Mouse (Mus musculus) intestine, postnatal 0 days (tissue): ENCODE data around the gene Lrrk1. TPM values are rescaled to one million over a fixed set of nuclear protein-coding genes. Genes with fewer than 3 reads are reported as not detected.

Experiments
- ATAC-seq: fragments of 200-750 bp; cut with Nextera tagmentation; 2 replicates; pipeline ENCODE4 v1.8.0; 2017; ENCODE audit warnings: mild to moderate bottlenecking, moderate TSS enrichment, moderate library complexity
- H3K27ac ChIP-seq: fragments of 300-500 bp; sonication (generic); 2 replicates; pipeline ENCODE4 v1.5.1; 2014; ENCODE audit warnings: mild to moderate bottlenecking, low read depth, low read length, moderate library complexity
- H3K27me3 ChIP-seq: fragments of 300-500 bp; sonication (generic); replicated peaks from 2 replicates; pipeline ENCODE4 v1.6.1; 2014; ENCODE audit warnings: low read length, mixed read lengths; ENCODE audit not compliant: control insufficient read depth, insufficient read depth
- H3K36me3 ChIP-seq: fragments of 300-500 bp; sonication (generic); 2 replicates; pipeline ENCODE4 v1.6.1; 2014; ENCODE audit warnings: mild to moderate bottlenecking, moderate library complexity; ENCODE audit not compliant: control insufficient read depth, insufficient read depth
- H3K4me1 ChIP-seq: fragments of 300-500 bp; sonication (generic); replicated peaks from 2 replicates; pipeline ENCODE4 v1.6.1; 2014; ENCODE audit warnings: antibody characterized with exemption, low read length, mixed read lengths; ENCODE audit not compliant: control insufficient read depth, insufficient read depth
- H3K4me2 ChIP-seq: fragments of 300-500 bp; sonication (generic); replicated peaks from 2 replicates; pipeline ENCODE4 v1.6.1; 2014; ENCODE audit warnings: low read depth, mild to moderate bottlenecking, moderate library complexity
- H3K4me3 ChIP-seq: fragments of 300-500 bp; sonication (generic); 2 replicates; pipeline ENCODE4 v1.5.1; 2014; ENCODE audit warnings: low read depth, low read length
- H3K9ac ChIP-seq: fragments of 300-500 bp; sonication (generic); 2 replicates; pipeline ENCODE4 v1.6.1; 2014; ENCODE audit warnings: mild to moderate bottlenecking, low read depth, low read length
- H3K9me3 ChIP-seq: fragments of 300-500 bp; sonication (generic); 2 replicates; pipeline ENCODE4 v1.6.1; 2016; ENCODE audit warnings: mixed run types; ENCODE audit not compliant: control insufficient read depth
- CTCF ChIP-seq: sonication (generic); IDR thresholded peaks from 2 replicates; pipeline ENCODE4 v1.5.1; 2016; ENCODE audit warnings: low read depth, mild to moderate bottlenecking, control low read depth, antibody characterized with exemption, moderate library complexity
- WGBS: fragments of 180-500 bp; shearing (Covaris S2); extraction: QIAGEN DNeasy Blood & Tissue Kit; methylation state at CpG from one replicate; pipeline ENCODE4 v1.1.7; 2014; 5-methylcytosine and 5-hydroxymethylcytosine counted together
- polyA plus RNA-seq: library from polyadenylated mRNA; unstranded; fragments of >200 nt; fragmentation: Nextera tagmentation; extraction: Ambion mirVana; gene quantifications from 2 replicates; pipeline ENCODE4 v1.2.1, GENCODE M21; 2015

Lrrk1 gene
- polyA plus RNA-seq, 1 experiment from 2014 or later: 6.1 TPM

- 78% methylated on average over 1 of the region's 1 CpGs for WGBS
- Histone ChIP-seq H3K4me3 (no peak overlapping the region), H3K27ac (no peak overlapping the region), H3K9me3 (no peaks in the 10 kb centered on the region), H3K4me1 (no peaks in the 10 kb centered on the region), H3K36me3 (no peaks in the 10 kb centered on the region), H3K9ac (no peak overlapping the region), H3K4me2 (no peak overlapping the region), H3K27me3 (no peaks in the 10 kb centered on the region)
- TF ChIP-seq CTCF: no peak
- no peak for ATAC-seq
Measured at GRCm38 (mm10) chr7:66212887-66213286, 175.3 kb downstream of the Lrrk1 start.

GRCm38 (mm10) chr7:66209920-66210319, 178.2 kb downstream of the Lrrk1 start:
- no peak for TF ChIP-seq CTCF
- Histone ChIP-seq H3K4me3 (no peak overlapping the region), H3K27me3 (no peaks in the 10 kb centered on the region), H3K9ac (no peak overlapping the region), H3K9me3 (no peaks in the 10 kb centered on the region), H3K4me1 (no peaks in the 10 kb centered on the region), H3K27ac (no peak overlapping the region), H3K4me2 (no peak overlapping the region), H3K36me3 (no peaks in the 10 kb centered on the region)
- no peak for ATAC-seq
- WGBS: 88% methylated on average over 2 of the region's 2 CpGs

GRCm38 (mm10) chr7:66201657-66202056, 186.5 kb downstream of the Lrrk1 start:
- no peak for ATAC-seq
- Histone ChIP-seq H3K4me1 (no peaks in the 10 kb centered on the region), H3K27me3 (no peaks in the 10 kb centered on the region), H3K36me3 (no peaks in the 10 kb centered on the region), H3K4me2 (no peak overlapping the region), H3K27ac (no peak overlapping the region), H3K4me3 (no peak overlapping the region), H3K9me3 (no peaks in the 10 kb centered on the region), H3K9ac (no peak overlapping the region)
- WGBS: 92% methylated on average over 2 of the region's 2 CpGs
- no peak for TF ChIP-seq CTCF

GRCm38 (mm10) chr7:66200791-66201450, 187.2 kb downstream of the Lrrk1 start:
- Histone ChIP-seq H3K9me3 (no peaks in the 10 kb centered on the region), H3K9ac (no peak overlapping the region), H3K27ac (no peak overlapping the region), H3K36me3 (no peaks in the 10 kb centered on the region), H3K27me3 (no peaks in the 10 kb centered on the region), H3K4me1 (no peaks in the 10 kb centered on the region), H3K4me3 (no peak overlapping the region), H3K4me2 (no peak overlapping the region)
- WGBS: 31% methylated on average over 8 of the region's 8 CpGs
- no peak for ATAC-seq
- no peak for TF ChIP-seq CTCF

- TF ChIP-seq CTCF: no peak
- no peak overlapping the region for H3K4me2 ChIP-seq
- no peak for ATAC-seq
- H3K9me3 ChIP-seq: no peaks in the 10 kb centered on the region
- H3K27me3 ChIP-seq: no peaks in the 10 kb centered on the region
- no peak overlapping the region for H3K9ac ChIP-seq
- H3K4me1 ChIP-seq: no peaks in the 10 kb centered on the region
- H3K27ac ChIP-seq: no peak overlapping the region
- H3K36me3 ChIP-seq: no peaks in the 10 kb centered on the region
- no peak overlapping the region for H3K4me3 ChIP-seq
- WGBS: 79% methylated on average over 3 of the region's 3 CpGs
Measured at GRCm38 (mm10) chr7:66200383-66200782, 187.8 kb downstream of the Lrrk1 start.

- H3K27ac ChIP-seq: no peak overlapping the region
- no peaks in the 10 kb centered on the region for H3K9me3 ChIP-seq
- no peak overlapping the region for H3K4me2 ChIP-seq
- no peaks in the 10 kb centered on the region for H3K36me3 ChIP-seq
- TF ChIP-seq CTCF: no peak
- H3K4me1 ChIP-seq: no peaks in the 10 kb centered on the region
- 82% methylated on average over 5 of the region's 5 CpGs for WGBS
- no peaks in the 10 kb centered on the region for H3K27me3 ChIP-seq
- no peak for ATAC-seq
- no peak overlapping the region for H3K9ac ChIP-seq
- no peak overlapping the region for H3K4me3 ChIP-seq
Measured at GRCm38 (mm10) chr7:66199391-66199831, 188.7 kb downstream of the Lrrk1 start.
